Mouse (Mus musculus): ENCODE results near the gene Dtd2. TPM values are rescaled to one million over a fixed set of nuclear protein-coding genes. Genes with fewer than 3 reads are reported as not detected.

The Dtd2 gene
- polyA plus RNA-seq, 1 experiment from 2014 or later = 16.7 TPM

DNA sequence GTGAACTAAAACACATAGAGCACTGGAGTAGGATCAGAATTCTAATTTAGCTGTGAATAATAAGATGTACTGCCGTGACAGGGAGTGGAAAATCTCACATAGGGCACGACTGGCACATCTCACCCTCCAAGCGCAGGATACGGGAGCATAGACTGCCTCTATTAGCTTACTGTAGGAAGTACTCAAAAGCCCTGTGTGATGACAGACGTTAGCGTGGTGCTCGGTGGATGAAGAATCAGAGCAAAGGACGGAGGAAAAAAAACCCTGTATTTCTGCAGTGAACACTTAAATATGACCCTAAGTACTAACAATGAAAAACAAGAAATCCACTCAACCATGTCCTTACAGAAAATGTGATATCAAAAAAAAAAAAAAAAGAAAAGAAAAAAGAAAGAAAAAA lies 5.9 kb upstream of the Dtd2 start:
- no peaks in the 10 kb centered on the region for H3K27me3 ChIP-seq (replicated peaks)
- no peaks in the 10 kb centered on the region for H3K36me3 ChIP-seq
- H3K9me3 ChIP-seq (replicated peaks) = no peaks in the 10 kb centered on the region
- no peak overlapping the region for H3K9ac ChIP-seq
- no peak overlapping the region for H3K4me2 ChIP-seq
- no peak overlapping the region for H3K4me3 ChIP-seq
- no peak overlapping the region for H3K27ac ChIP-seq (ENCODE audit: poor library complexity, severe bottlenecking)
- ATAC-seq (ENCODE audit: insufficient number of reproducible peaks, low FRiP score) = no peak
- no peaks in the 10 kb centered on the region for H3K4me1 ChIP-seq (replicated peaks)
- 43% methylated on average over 8 of the region's 8 CpGs for WGBS

DNA sequence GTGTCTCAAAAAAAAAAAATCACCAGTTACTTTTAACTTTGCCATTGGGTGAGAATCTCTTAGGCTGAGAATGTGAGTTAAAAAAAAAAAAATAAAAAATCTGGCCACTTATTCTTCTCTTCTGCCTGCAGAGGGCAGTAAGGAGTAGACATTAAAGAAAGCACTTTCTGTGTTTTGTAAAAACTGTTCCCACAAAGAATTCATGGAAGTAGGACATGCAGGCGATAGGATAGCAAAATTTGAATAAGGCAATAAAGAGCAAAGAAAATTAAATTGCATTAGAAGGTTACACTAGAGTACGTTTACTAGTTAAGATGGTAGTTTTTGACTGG lies 4.3 kb upstream of the Dtd2 start:
- no peak overlapping the region for H3K9ac ChIP-seq
- H3K36me3 ChIP-seq = no peaks in the 10 kb centered on the region
- H3K4me3 ChIP-seq = no peak overlapping the region
- no peaks in the 10 kb centered on the region for H3K4me1 ChIP-seq (replicated peaks)
- H3K9me3 ChIP-seq (replicated peaks) = no peaks in the 10 kb centered on the region
- no peak overlapping the region for H3K4me2 ChIP-seq
- H3K27me3 ChIP-seq (replicated peaks) = no peaks in the 10 kb centered on the region
- no peak for ATAC-seq (ENCODE audit: insufficient number of reproducible peaks, low FRiP score)
- H3K27ac ChIP-seq (ENCODE audit: poor library complexity, severe bottlenecking) = no peak overlapping the region
- 73% methylated on average over 2 of the region's 2 CpGs for WGBS

DNA sequence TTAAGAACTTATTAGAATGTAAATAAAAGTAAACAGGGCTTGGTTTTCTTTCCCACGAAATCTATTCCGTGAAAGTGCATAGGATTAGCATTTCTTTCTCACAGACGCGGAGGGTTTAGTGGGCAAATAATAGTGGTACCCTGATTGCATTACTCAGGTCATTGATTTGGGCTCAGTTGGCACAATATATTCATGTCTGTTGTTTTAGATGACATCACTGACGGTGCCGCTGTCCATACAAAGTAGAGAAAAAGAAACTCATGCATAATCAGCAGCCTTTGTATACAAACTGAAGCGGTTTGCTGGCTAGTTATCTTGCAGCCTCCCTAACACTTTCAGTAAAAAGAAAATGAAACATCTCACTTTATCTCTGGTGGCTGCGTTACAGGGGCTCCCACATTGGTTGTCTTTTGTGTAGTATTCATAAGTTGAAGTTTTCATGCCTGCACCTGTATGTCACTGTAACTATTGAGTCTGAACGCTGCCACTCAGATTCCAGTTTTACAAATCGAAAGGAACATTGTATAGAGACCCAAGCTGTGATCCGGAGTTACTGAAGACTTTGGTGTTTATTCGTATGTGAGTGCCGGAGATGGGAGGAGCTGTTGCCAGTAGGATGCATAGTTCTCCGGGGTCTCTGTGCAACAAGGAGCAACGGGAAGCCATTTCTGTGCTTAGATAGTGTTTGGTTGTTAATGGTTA lies 3.8 kb upstream of the Dtd2 start:
- Histone ChIP-seq H3K36me3 (no peaks in the 10 kb centered on the region), H3K27me3 (replicated peaks) (no peaks in the 10 kb centered on the region), H3K27ac (ENCODE audit: poor library complexity, severe bottlenecking) (no peak overlapping the region), H3K4me2 (no peak overlapping the region), H3K4me1 (replicated peaks) (no peaks in the 10 kb centered on the region), H3K9ac (no peak overlapping the region), H3K9me3 (replicated peaks) (no peaks in the 10 kb centered on the region), H3K4me3 (no peak overlapping the region)
- ATAC-seq (ENCODE audit: insufficient number of reproducible peaks, low FRiP score) = no peak
- 66% methylated on average over 15 of the region's 15 CpGs for WGBS

DNA sequence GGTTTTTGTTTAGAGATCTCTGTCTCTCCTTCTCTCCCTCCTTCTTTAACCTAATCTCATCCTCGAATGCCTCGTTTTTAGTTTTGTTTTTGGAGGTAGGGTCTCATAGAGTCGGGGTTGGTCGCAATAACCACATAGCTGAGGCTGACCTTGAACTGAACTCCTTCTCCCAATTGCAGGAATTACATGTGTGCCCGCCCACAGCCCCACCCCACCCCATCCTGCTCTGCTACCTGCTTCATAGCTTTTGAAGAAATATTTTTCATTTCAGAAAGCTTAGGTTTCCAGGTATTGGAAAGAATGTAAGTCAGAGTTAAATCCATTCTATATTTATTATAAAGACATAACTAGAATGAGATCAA lies 313 bp upstream of the Dtd2 start:
- Histone ChIP-seq H3K4me2 (peak overlapping the region; percentile 69), H3K9ac (peak overlapping the region; percentile 77; the same call in 1 of the 2 replicates), H3K4me3 (peak overlapping the region; percentile 74), H3K4me1 (replicated peaks) (no peaks in the 10 kb centered on the region), H3K9me3 (replicated peaks) (no peaks in the 10 kb centered on the region), H3K36me3 (peaks cover 4% of the 10 kb centered on the region; the same call in 1 of the 2 replicates), H3K27me3 (replicated peaks) (no peaks in the 10 kb centered on the region), H3K27ac (ENCODE audit: poor library complexity, severe bottlenecking) (no peak overlapping the region)
- ATAC-seq (ENCODE audit: insufficient number of reproducible peaks, low FRiP score) = peak; percentile 63
- 42% methylated on average over 5 of the region's 5 CpGs for WGBS

DNA sequence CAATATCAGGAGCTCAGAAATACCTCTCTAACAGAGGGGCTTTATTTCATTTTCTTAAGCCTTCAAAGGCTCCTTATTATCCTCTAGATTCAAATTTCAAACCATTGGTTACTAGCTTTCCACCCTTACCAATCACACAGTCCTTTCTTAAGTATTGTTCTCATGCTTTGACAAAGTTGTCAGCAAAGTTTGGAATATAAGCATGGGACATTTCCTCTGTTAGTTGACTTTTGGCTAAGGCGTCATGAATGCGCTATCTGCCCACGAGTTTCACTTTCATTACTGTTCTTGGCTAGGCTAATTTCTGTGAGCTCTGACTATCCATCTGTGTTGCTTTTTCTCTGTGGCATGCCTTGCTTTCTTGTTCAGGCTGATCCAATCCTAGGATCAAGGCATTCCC lies 3.6 kb downstream of the Dtd2 start:
- peaks cover 21% of the 10 kb centered on the region for H3K36me3 ChIP-seq
- H3K4me2 ChIP-seq = no peak overlapping the region
- 90% methylated on average over 3 of the region's 3 CpGs for whole genome bisulfite sequencing
- no peak overlapping the region for H3K27ac ChIP-seq (ENCODE audit: poor library complexity, severe bottlenecking)
- no peak for ATAC-seq (ENCODE audit: insufficient number of reproducible peaks, low FRiP score)
- H3K4me1 ChIP-seq (replicated peaks) = 0 out of 2 replicates have a peak, but pooled peaks cover 2% of the 10 kb centered on the region
- H3K9me3 ChIP-seq (replicated peaks) = no peaks in the 10 kb centered on the region
- no peak overlapping the region for H3K4me3 ChIP-seq
- no peaks in the 10 kb centered on the region for H3K27me3 ChIP-seq (replicated peaks)
- no peak overlapping the region for H3K9ac ChIP-seq

DNA sequence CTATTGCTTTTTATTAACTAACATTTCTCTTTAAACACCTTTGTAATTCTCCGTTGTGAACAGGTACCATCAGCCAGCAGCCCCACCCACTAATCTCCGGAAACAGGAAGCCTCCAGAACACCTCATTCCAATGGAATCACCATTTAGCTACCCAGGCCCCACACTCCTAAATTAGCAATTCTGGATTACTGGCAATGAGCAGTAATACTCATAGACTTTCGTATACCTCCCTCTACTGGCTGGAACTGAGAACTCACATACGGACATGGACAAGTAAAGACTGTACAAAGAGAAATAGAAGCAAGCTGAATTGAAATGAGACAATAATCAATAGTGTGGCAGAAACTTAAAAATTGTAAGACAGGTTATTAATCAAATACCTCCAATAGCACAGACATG lies 4.8 kb downstream of the Dtd2 start:
- ATAC-seq (ENCODE audit: insufficient number of reproducible peaks, low FRiP score) = no peak
- Histone ChIP-seq H3K27ac (ENCODE audit: poor library complexity, severe bottlenecking) (no peak overlapping the region), H3K4me3 (no peak overlapping the region), H3K36me3 (peaks cover 28% of the 10 kb centered on the region), H3K4me2 (no peak overlapping the region), H3K9me3 (replicated peaks) (no peaks in the 10 kb centered on the region), H3K27me3 (replicated peaks) (no peaks in the 10 kb centered on the region), H3K4me1 (replicated peaks) (0 out of 2 replicates have a peak, but pooled peaks cover 2% of the 10 kb centered on the region), H3K9ac (no peak overlapping the region)
- 18% methylated on average over 4 of the region's 4 CpGs for WGBS

DNA sequence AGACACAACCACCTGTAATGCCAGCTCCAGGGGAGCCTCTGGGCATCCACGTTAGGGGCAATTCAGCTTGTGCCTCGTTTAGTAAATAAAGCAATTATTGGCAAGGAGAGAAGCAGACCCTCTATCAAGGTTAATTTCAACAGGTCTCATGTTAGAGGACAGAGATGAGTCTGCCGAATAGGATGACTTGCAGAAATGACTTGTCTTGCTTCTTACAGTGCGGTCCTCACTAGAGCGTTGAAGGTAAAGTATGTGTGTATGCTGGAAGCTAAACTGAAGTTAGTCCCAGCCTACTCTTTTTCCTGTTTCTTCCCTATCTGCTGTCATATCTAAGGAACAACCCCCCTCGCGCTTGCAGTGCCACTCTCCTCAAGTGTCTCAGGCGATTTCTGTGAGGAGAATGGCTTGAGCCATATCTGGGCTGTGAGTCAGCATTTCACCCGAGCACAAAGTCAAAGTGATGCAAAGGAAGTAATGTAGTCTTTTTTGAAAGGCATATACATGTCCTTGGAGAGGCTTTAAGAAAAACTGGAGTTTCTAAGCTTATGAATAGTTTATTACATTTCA lies 7.9 kb downstream of the Dtd2 start:
- no peak overlapping the region for H3K9ac ChIP-seq
- H3K4me2 ChIP-seq = no peak overlapping the region
- 0 out of 2 replicates have a peak, but pooled peaks cover 2% of the 10 kb centered on the region for H3K4me1 ChIP-seq (replicated peaks)
- H3K27ac ChIP-seq (ENCODE audit: poor library complexity, severe bottlenecking) = no peak overlapping the region
- 65% methylated on average over 9 of the region's 9 CpGs for WGBS
- no peaks in the 10 kb centered on the region for H3K27me3 ChIP-seq (replicated peaks)
- H3K9me3 ChIP-seq (replicated peaks) = no peaks in the 10 kb centered on the region
- no peak for ATAC-seq (ENCODE audit: insufficient number of reproducible peaks, low FRiP score)
- H3K36me3 ChIP-seq = peaks cover 46% of the 10 kb centered on the region
- no peak overlapping the region for H3K4me3 ChIP-seq

DNA sequence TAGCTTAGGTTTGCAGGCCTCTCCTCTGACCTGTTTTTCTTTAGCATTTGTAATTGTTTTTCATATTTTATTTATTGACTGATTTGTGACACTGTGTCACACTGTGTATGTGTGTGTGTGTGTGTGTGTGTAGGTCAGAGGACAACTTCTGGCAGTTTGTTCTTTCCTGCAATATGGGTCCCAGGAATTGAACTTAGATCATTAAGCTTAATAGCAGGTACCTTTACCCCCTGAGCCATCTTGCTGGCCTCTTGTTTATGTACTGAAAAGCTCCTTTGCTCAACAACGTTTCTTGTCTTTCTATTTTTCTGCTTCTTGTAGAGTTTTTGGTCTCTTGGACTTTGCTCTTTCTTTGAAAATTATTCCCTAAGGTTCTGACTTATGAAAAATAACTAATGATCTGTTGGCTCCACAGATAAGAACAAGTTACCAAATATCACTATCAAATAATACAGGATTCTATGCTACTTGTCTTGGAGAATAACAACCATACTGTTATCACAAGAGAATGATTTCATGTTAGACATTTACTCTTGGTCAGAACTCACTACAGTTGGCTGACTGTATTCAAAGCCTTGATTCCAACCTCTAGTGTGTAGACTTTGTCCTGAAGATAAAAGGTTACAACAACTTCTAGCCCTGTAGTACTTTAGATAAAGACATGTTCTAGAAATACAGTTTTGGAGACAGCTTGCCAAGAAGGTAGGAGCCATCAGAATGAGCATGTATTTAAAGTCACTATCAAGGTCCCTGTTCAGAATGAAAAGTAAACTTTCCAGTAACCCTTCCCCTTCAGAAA lies 10.4 kb downstream of the Dtd2 start:
- Histone ChIP-seq H3K36me3 (peaks cover 46% of the 10 kb centered on the region), H3K9ac (no peak overlapping the region), H3K4me2 (no peak overlapping the region), H3K4me3 (no peak overlapping the region), H3K4me1 (replicated peaks) (no peaks in the 10 kb centered on the region), H3K27ac (ENCODE audit: poor library complexity, severe bottlenecking) (no peak overlapping the region), H3K9me3 (replicated peaks) (no peaks in the 10 kb centered on the region), H3K27me3 (replicated peaks) (no peaks in the 10 kb centered on the region)
- ATAC-seq (ENCODE audit: insufficient number of reproducible peaks, low FRiP score) = no peak
- whole genome bisulfite sequencing = 86% methylated on average over 1 of the region's 1 CpGs

DNA sequence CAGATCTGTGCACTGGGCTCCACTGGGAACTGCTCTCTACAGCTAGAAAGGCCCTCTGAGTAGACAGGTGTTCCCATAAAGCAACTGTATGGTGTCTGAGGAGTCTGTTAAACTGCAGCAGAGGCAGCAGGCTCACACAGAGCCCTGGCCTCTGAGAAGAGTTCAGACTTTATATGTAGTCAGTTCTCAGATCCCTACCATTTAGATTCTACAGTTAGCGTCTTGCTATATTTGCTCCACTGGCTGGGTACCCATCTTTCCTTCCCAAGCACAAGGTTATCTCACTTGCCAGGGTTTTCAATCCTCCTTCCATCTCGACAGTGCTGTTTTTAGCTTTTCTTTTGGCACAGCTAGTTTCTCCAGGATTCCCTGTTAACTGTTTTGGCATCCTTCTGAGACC lies 15.7 kb downstream of the Dtd2 start:
- peaks cover 5% of the 10 kb centered on the region; the same call in 1 of the 2 replicates for H3K4me1 ChIP-seq (replicated peaks)
- H3K4me3 ChIP-seq = no peak overlapping the region
- 71% methylated on average over 2 of the region's 2 CpGs for WGBS
- peaks cover 24% of the 10 kb centered on the region for H3K36me3 ChIP-seq
- no peaks in the 10 kb centered on the region for H3K27me3 ChIP-seq (replicated peaks)
- H3K9ac ChIP-seq = no peak overlapping the region
- H3K27ac ChIP-seq (ENCODE audit: poor library complexity, severe bottlenecking) = no peak overlapping the region
- ATAC-seq (ENCODE audit: insufficient number of reproducible peaks, low FRiP score) = no peak
- no peak overlapping the region for H3K4me2 ChIP-seq
- H3K9me3 ChIP-seq (replicated peaks) = no peaks in the 10 kb centered on the region

DNA sequence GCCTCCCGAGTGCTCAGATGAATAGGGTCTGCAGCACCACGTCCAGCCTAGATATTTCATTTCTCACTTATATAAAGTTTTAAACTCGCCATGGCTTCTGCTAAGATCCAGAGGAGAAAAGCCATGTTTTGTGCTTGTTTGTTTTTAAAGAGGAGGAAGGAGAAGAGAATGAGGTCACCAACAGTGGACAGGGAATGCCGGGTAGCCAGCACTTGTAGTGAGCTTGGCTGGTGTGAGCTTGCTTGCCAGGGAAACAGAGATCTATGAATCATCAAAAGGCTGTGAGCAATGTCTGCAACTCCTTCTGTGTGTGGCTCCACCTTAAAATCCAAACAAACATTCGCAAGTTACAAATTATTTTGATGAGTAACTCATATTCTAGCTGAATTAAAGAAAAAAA lies 17.8 kb downstream of the Dtd2 start:
- Histone ChIP-seq H3K9me3 (replicated peaks) (no peaks in the 10 kb centered on the region), H3K27ac (ENCODE audit: poor library complexity, severe bottlenecking) (no peak overlapping the region), H3K4me1 (replicated peaks) (peaks cover 13% of the 10 kb centered on the region), H3K4me2 (no peak overlapping the region), H3K36me3 (peaks cover 4% of the 10 kb centered on the region; the same call in 1 of the 2 replicates), H3K9ac (no peak overlapping the region), H3K27me3 (replicated peaks) (no peaks in the 10 kb centered on the region), H3K4me3 (no peak overlapping the region)
- no peak for ATAC-seq (ENCODE audit: insufficient number of reproducible peaks, low FRiP score)
- WGBS = 76% methylated on average over 5 of the region's 5 CpGs

DNA sequence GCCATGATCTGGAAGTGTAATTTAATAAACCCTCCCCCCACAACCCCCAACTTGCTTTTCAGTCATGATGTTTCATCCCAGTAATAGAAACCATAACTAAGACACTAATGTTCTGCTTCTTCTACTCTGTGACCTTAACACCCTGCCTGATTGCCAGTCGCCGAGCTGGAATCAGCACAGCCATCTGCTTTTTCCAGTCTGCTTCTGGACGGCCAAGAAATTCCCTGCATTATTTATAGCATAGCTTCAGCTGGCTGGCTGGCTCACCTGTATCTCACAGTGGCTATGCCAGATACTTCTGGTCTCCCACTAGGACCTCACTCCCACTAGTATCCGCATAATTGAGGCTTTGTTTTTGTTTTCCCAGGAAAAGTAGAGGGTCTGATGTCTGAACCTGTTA lies 20.5 kb downstream of the Dtd2 start:
- no peak overlapping the region for H3K4me2 ChIP-seq
- WGBS = 41% methylated on average over 4 of the region's 4 CpGs
- H3K36me3 ChIP-seq = peaks cover 4% of the 10 kb centered on the region; the same call in 1 of the 2 replicates
- H3K4me3 ChIP-seq = no peak overlapping the region
- H3K27me3 ChIP-seq (replicated peaks) = no peaks in the 10 kb centered on the region
- H3K9me3 ChIP-seq (replicated peaks) = no peaks in the 10 kb centered on the region
- H3K4me1 ChIP-seq (replicated peaks) = peaks cover 13% of the 10 kb centered on the region
- no peak overlapping the region for H3K27ac ChIP-seq (ENCODE audit: poor library complexity, severe bottlenecking)
- no peak overlapping the region for H3K9ac ChIP-seq
- ATAC-seq (ENCODE audit: insufficient number of reproducible peaks, low FRiP score) = no peak

Data from heart, embryonic 12.5 days (tissue).